Comparison of ENCODE assay signal across 17 mouse cellular contexts in genomic region chr19:8765562-8765961, GRCm38 (mm10).
"Had no signal": no experiment of that assay in that cellular context is flagged by ENCODE, and none has a peak within 500 bp of the region (broad histone marks: within the 10 kb centered on the region; RNA-seq: fewer than 3 reads in every experiment).

No protein-coding gene starts in this region.

- DNase-seq: liver, postnatal 0 days; lung, adult 2 months; lung, postnatal 14 days; lung, postnatal 36 days; right cerebral cortex, postnatal 14 days; thymus, adult 2 months; thymus, postnatal 25 days; thymus, postnatal 4 days had no signal

- H3K4me3 ChIP-seq: lung, embryonic 15.5 days; midbrain, embryonic 13.5 days; midbrain, embryonic 15.5 days; neural tube, embryonic 12.5 days; stomach, embryonic 15.5 days had no signal

- H3K27me3 ChIP-seq: lung, embryonic 15.5 days; midbrain, embryonic 13.5 days; midbrain, embryonic 15.5 days; neural tube, embryonic 12.5 days; stomach, embryonic 15.5 days had no signal

- H3K9me3 ChIP-seq: lung, embryonic 15.5 days; midbrain, embryonic 13.5 days; stomach, embryonic 15.5 days had no signal

- ATAC-seq: liver, postnatal 0 days; lung, postnatal 0 days; midbrain, embryonic 13.5 days; midbrain, embryonic 15.5 days had no signal

- H3K27ac ChIP-seq: lung, embryonic 15.5 days; macrophage; midbrain, embryonic 13.5 days; midbrain, embryonic 15.5 days; neural tube, embryonic 12.5 days; stomach, embryonic 15.5 days; stomach, postnatal 0 days had no signal

- H3K4me1 ChIP-seq: stomach, embryonic 15.5 days had no signal

- H3K4me2 ChIP-seq: lung, embryonic 15.5 days; midbrain, embryonic 11.5 days; midbrain, embryonic 13.5 days; midbrain, embryonic 15.5 days; neural tube, embryonic 12.5 days; stomach, embryonic 15.5 days had no signal

- H3K9ac ChIP-seq: liver, postnatal 0 days; lung, embryonic 15.5 days; midbrain, embryonic 13.5 days; midbrain, embryonic 15.5 days; neural tube, embryonic 12.5 days; stomach, embryonic 15.5 days had no signal
